8 mouse cellular contexts compared by ENCODE assay signal in the genomic region with DNA sequence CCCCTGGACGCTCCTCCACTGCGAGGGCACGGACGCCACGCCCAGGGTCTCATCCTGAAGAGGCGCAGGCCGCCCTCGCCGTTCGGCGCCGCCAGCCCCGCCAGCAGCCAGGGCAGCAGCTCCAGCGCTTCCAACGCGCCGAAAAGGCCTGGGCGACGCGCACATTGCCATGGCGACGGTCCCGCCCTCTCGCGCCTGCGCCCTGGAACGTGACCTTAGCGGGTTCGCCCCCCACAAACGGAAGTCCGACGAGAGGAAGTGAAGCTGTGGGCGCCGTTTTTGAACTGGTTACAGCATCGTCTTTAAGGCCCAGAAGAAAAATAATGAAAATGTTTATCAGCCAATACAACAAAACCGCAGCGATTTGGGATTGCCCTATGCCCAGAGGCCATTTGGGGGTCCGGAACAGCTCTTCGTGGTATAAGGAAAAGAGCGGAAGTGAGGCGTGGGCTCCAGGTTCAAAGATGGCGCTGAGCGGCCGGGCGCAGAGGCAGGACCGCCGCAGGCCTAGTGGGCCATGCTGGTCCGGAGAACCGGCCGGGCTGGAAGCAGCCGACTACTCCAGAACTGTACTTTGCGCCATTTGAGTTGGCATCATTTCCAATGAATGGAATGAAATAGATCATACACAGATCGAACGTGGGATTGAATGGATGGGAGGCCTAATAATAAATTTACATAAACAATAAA. TPM values are rescaled to one million over a fixed set of nuclear protein-coding genes. Genes with fewer than 3 reads are reported as not detected.
A peak's percentile ranks its signal among the peaks of the same experiment; 100 is the strongest.
DNase-seq lines count a peak whose midpoint lies in the region; ATAC-seq and TF ChIP-seq lines count a peak whose summit lies in the region.

A gene (minus strand): TSS at position 183 of the 690 bp plus-strand sequence.

- H3K79me2 ChIP-seq in C2C12 (ENCODE audit: control insufficient read depth, insufficient read depth): peaks cover 13% of the 10 kb centered on the region

- H3ac ChIP-seq in C2C12 (ENCODE audit: control insufficient read depth, insufficient read length, low read depth): peak within 1 kb of the TSS; percentile 82

- peak within 1 kb of the TSS; percentile 38 for H3K4me3 ChIP-seq in C2C12 (ENCODE audit: insufficient read depth, poor library complexity, severe bottlenecking)
- H3K4me3 ChIP-seq in erythroblast, embryonic 14.5 days (replicated peaks): peak within 1 kb of the TSS; percentile 65
- peak within 1 kb of the TSS; percentile 59 for H3K4me3 ChIP-seq in heart, embryonic 12.5 days
- H3K4me3 ChIP-seq in liver, embryonic 12.5 days: peak within 1 kb of the TSS; percentile 65
- peak within 1 kb of the TSS; percentile 67 for H3K4me3 ChIP-seq in stomach, embryonic 15.5 days (replicated peaks)

- peak within 1 kb of the TSS; percentile 66 for H3K9ac ChIP-seq in heart, embryonic 12.5 days
- H3K9ac ChIP-seq in liver, embryonic 12.5 days: peak within 1 kb of the TSS; percentile 72
- peak within 1 kb of the TSS; percentile 33; the same call in 1 of the 2 replicates for H3K9ac ChIP-seq in stomach, embryonic 15.5 days

- WGBS in heart, embryonic 12.5 days: under 1% methylated on average over 54 of the region's 54 CpGs
- WGBS in liver, embryonic 12.5 days (ENCODE audit: insufficient replicate concordance): under 1% methylated on average over 54 of the region's 54 CpGs
- WGBS in stomach, embryonic 15.5 days: under 1% methylated on average over 54 of the region's 54 CpGs

- no peaks in the 10 kb centered on the region for H3K36me3 ChIP-seq in C2C12 (ENCODE audit: control insufficient read depth, insufficient read depth)
- peaks cover 3% of the 10 kb centered on the region for H3K36me3 ChIP-seq in erythroblast, embryonic 14.5 days (ENCODE audit: control insufficient read depth)
- H3K36me3 ChIP-seq in heart, embryonic 12.5 days: peaks cover 11% of the 10 kb centered on the region; the same call in 1 of the 2 replicates
- peaks cover 3% of the 10 kb centered on the region; the same call in 1 of the 2 replicates for H3K36me3 ChIP-seq in liver, embryonic 12.5 days
- H3K36me3 ChIP-seq in stomach, embryonic 15.5 days: no peaks in the 10 kb centered on the region; the same call in 1 of the 2 replicates

- TF ChIP-seq POLR2A in brain, embryonic 14.5 days (IDR thresholded peaks at IDR 0.05; ENCODE audit: borderline replicate concordance, extremely low read depth, insufficient read depth, insufficient read length, poor library complexity, severe bottlenecking): peak; percentile 85

- no peak for TF ChIP-seq CTCF in C2C12 (IDR thresholded peaks at IDR 0.05; ENCODE audit: control insufficient read depth, insufficient read depth, insufficient read length)
- no peak for TF ChIP-seq CTCF in brain, embryonic 14.5 days (IDR thresholded peaks at IDR 0.05; ENCODE audit: borderline replicate concordance, extremely low read depth, insufficient read depth, insufficient read length)

- H3K27ac ChIP-seq in heart, embryonic 12.5 days (ENCODE audit: poor library complexity, severe bottlenecking): peak within 1 kb of the TSS; percentile 74
- peak within 1 kb of the TSS; percentile 86 for H3K27ac ChIP-seq in liver, embryonic 12.5 days
- H3K27ac ChIP-seq in stomach, embryonic 15.5 days: peak within 1 kb of the TSS; percentile 92

- ATAC-seq in heart, embryonic 12.5 days (ENCODE audit: insufficient number of reproducible peaks, low FRiP score): peak; percentile 96
- ATAC-seq in liver, embryonic 12.5 days: peak; percentile 96
- ATAC-seq in stomach, embryonic 15.5 days (ENCODE audit: insufficient read depth, low FRiP score, low read depth): peak; percentile 94

- H3K79me3 ChIP-seq in C2C12 (ENCODE audit: low read depth): no peaks in the 10 kb centered on the region

- H3K4me2 ChIP-seq in heart, embryonic 12.5 days: peak within 1 kb of the TSS; percentile 68
- peak within 1 kb of the TSS; percentile 76 for H3K4me2 ChIP-seq in liver, embryonic 12.5 days
- H3K4me2 ChIP-seq in stomach, embryonic 15.5 days: peak within 1 kb of the TSS; percentile 71

- no peaks in the 10 kb centered on the region for H3K27me3 ChIP-seq in C2C12 (ENCODE audit: control insufficient read depth, insufficient read depth, insufficient read length)
- H3K27me3 ChIP-seq in erythroblast, embryonic 14.5 days (ENCODE audit: control insufficient read depth): peaks cover 8% of the 10 kb centered on the region
- no peaks in the 10 kb centered on the region for H3K27me3 ChIP-seq in heart, embryonic 12.5 days (replicated peaks)
- no peaks in the 10 kb centered on the region for H3K27me3 ChIP-seq in liver, embryonic 12.5 days (replicated peaks)
- no peaks in the 10 kb centered on the region for H3K27me3 ChIP-seq in stomach, embryonic 15.5 days (replicated peaks)

- H3K9me3 ChIP-seq in erythroblast, embryonic 14.5 days (ENCODE audit: control insufficient read depth, low read length): no peaks in the 10 kb centered on the region
- H3K9me3 ChIP-seq in heart, embryonic 12.5 days (replicated peaks): no peaks in the 10 kb centered on the region
- no peaks in the 10 kb centered on the region for H3K9me3 ChIP-seq in liver, embryonic 12.5 days (replicated peaks)
- no peaks in the 10 kb centered on the region for H3K9me3 ChIP-seq in stomach, embryonic 15.5 days

- peak; percentile 99 for DNase-seq in brain, embryonic 14.5 days (ENCODE audit: low read depth)
- peak; percentile 99 for DNase-seq in kidney, postnatal 10 days
- peak; percentile 95 to 96 for DNase-seq in natural killer cell, adult 2 months (ENCODE audit: low spot score in 2 of 2)

- H3K4me1 ChIP-seq in erythroblast, embryonic 14.5 days (ENCODE audit: control insufficient read depth): peaks cover 26% of the 10 kb centered on the region
- 0 out of 2 replicates have a peak, but pooled peaks cover 4% of the 10 kb centered on the region for H3K4me1 ChIP-seq in heart, embryonic 12.5 days (replicated peaks)
- peaks cover 26% of the 10 kb centered on the region for H3K4me1 ChIP-seq in liver, embryonic 12.5 days
- no peaks in the 10 kb centered on the region for H3K4me1 ChIP-seq in stomach, embryonic 15.5 days

TF ChIP-seq in C2C12, 6 proteins besides CTCF, POLR2A, EP300 and RAD21:
- TF ChIP-seq FOSL1 (IDR thresholded peaks at IDR 0.05; ENCODE audit: insufficient read depth, low read length, poor library complexity, severe bottlenecking): no peak
- TF ChIP-seq MAX (IDR thresholded peaks at IDR 0.05): peak; percentile 48
- no peak for TF ChIP-seq USF1 (IDR thresholded peaks at IDR 0.05; ENCODE audit: low read depth)
- no peak for TF ChIP-seq MYOD1 (IDR thresholded peaks at IDR 0.05; ENCODE audit: control insufficient read depth, insufficient read length, low read depth)
- TF ChIP-seq CEBPB (IDR thresholded peaks at IDR 0.05; ENCODE audit: low read depth): no peak
- TF ChIP-seq MYOG (IDR thresholded peaks at IDR 0.05; ENCODE audit: control insufficient read depth, extremely low read depth, insufficient read length): no peak

RNA-seq across cellular contexts. Expression of the gene that starts here (rescaled TPM):
- 16.4 TPM for polyA plus RNA-seq in C2C12 (2012; fragmentation: generic; extraction: Trizol)
- polyA plus RNA-seq in brain, embryonic 14.5 days (2012; rRNA removed): 71.2 and 77.7 TPM in 2 replicates
- polyA plus RNA-seq in erythroblast, embryonic 14.5 days (2012): 0.69 and 1.6 TPM in 2 replicates
- polyA plus RNA-seq in heart, embryonic 12.5 days (2016; fragmentation: Nextera tagmentation; extraction: Ambion mirVana): 15.8 and 15.9 TPM in 2 replicates
- polyA plus RNA-seq in liver, embryonic 12.5 days (2016; fragmentation: Nextera tagmentation; extraction: Ambion mirVana): 13.2 and 15.4 TPM in 2 replicates
- 27.2 and 27.9 TPM in 2 replicates for polyA plus RNA-seq in stomach, embryonic 15.5 days (2015; fragmentation: Nextera tagmentation; extraction: Ambion mirVana)

Comparison
In these comparisons a context has a peak if more than half of its experiments do, and no peak if none do; other contexts are left out.
1. Peak in every context shown above with its lines: DNase-seq, ATAC-seq, H3K4me3 ChIP-seq and H3K27ac ChIP-seq.